Mouse (Mus musculus): ENCODE data around the gene Gm14862.

GRCm38 (mm10) chrX:9303455-9303854, 46.8 kb upstream of the Gm14862 start:
- TF ChIP-seq TAL1 (IDR thresholded peaks at IDR 0.05; ENCODE audit: low read length) (peak; percentile 37; the same call in 2 of the 3 replicates), GATA1 (IDR thresholded peaks at IDR 0.05; ENCODE audit: low read length) (no peak)

Measured in erythroblast, embryonic 14.5 days (primary cell).